Mouse (Mus musculus): ENCODE measurements around the gene Slc22a15. TPM values are rescaled to one million over a fixed set of nuclear protein-coding genes. Genes with fewer than 3 reads are reported as not detected.

Gene Slc22a15
- total and polyA plus RNA-seq, 2 experiments from 2014 or later = 5.3 to 9.8 TPM

DNA sequence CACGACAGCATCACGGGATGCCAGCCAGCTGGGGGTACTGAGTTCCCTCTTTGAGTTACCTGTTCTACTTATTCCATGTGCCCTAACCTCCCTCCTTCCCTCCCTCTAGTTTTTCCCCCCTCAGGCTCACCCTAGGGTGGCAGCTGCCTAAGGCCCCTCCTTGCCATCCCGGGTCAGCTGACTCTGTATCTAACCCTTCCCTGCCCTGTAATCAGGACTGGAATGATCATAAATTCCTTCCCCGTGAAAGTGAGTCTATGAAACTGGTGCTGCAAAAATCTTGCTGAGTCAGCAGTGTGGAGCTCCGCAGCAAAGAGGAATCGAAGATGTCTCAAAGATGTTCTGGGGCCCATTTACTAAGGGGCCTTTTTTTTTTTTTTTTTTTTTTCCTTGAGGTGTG, 72.9 kb downstream of the Slc22a15 start:
- Histone ChIP-seq H3K4me3 (ENCODE audit: low read depth, low read length) (no peak overlapping the region), H3K9me3 (ENCODE audit: low read length) (no peaks in the 10 kb centered on the region), H3K4me2 (ENCODE audit: low read depth) (no peak overlapping the region), H3K27ac (ENCODE audit: low read depth, low read length) (no peak overlapping the region), H3K4me1 (ENCODE audit: insufficient read depth) (no peaks in the 10 kb centered on the region), H3K27me3 (ENCODE audit: insufficient read depth, low read length) (no peaks in the 10 kb centered on the region), H3K9ac (no peak overlapping the region), H3K36me3 (ENCODE audit: insufficient read depth) (no peaks in the 10 kb centered on the region)
- 84% methylated on average over 6 of the region's 6 CpGs for WGBS
- no peak for TF ChIP-seq CTCF (IDR thresholded peaks at IDR 0.05; ENCODE audit: low read depth)
- ATAC-seq (no peak), DNase-seq (no peak)

DNA sequence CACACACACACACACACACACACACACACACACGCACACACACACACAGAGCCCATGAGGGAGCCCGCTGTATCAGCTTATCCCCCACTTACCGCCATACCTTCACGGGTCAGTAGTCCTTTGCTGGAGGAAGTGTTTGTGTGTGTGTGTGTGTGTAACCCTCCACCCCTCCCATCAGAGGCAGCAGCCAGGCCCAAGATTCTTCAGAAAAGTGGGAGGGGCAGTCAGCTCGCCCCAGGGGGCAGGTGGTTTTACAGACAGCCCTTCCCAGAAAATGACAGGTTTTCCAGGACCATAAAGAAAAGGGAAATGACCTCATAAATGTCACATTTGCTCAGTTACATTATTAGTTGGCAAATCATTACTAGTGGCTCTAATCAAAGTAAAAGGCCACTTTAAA, 75.4 kb downstream of the Slc22a15 start, which contains the start of gene Mab21l3:
TSS of gene Mab21l3 (minus strand) at position 144 of the 400 bp plus-strand sequence.
- DNase-seq (no peak), ATAC-seq (no peak)
- H3K27me3 ChIP-seq (ENCODE audit: insufficient read depth, low read length) = no peaks in the 10 kb centered on the region
- no peak within 1 kb of the TSS for H3K9ac ChIP-seq
- no peak within 1 kb of the TSS for H3K27ac ChIP-seq (ENCODE audit: low read depth, low read length)
- H3K36me3 ChIP-seq (ENCODE audit: insufficient read depth) = no peaks in the 10 kb centered on the region
- no peak within 1 kb of the TSS for H3K4me3 ChIP-seq (ENCODE audit: low read depth, low read length)
- no peak within 1 kb of the TSS for H3K4me2 ChIP-seq (ENCODE audit: low read depth)
- WGBS = 75% methylated on average over 5 of the region's 5 CpGs
- no peaks in the 10 kb centered on the region for H3K9me3 ChIP-seq (ENCODE audit: low read length)
- no peaks in the 10 kb centered on the region for H3K4me1 ChIP-seq (ENCODE audit: insufficient read depth)
- no peak for TF ChIP-seq CTCF (IDR thresholded peaks at IDR 0.05; ENCODE audit: low read depth)

DNA sequence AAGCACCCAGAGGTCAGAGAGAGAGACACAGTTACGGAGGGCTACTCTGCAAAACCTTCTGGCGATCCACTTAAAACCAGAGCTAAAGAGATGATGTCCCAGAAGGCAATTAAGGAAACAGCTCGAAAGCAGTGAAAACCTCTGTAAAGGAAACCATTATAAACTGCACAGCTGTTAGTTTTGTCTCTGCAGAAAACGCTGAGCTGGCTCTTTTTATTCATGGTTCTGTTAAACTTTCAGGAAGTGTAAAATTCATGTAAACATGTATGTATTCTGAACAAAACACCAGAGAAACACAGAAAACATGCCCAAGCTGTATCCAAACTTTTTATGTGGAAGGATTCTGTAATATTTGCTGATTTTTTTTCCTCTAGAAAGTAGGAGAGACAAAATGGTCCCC, 78.2 kb downstream of the Slc22a15 start:
- no peak for ATAC-seq

DNA sequence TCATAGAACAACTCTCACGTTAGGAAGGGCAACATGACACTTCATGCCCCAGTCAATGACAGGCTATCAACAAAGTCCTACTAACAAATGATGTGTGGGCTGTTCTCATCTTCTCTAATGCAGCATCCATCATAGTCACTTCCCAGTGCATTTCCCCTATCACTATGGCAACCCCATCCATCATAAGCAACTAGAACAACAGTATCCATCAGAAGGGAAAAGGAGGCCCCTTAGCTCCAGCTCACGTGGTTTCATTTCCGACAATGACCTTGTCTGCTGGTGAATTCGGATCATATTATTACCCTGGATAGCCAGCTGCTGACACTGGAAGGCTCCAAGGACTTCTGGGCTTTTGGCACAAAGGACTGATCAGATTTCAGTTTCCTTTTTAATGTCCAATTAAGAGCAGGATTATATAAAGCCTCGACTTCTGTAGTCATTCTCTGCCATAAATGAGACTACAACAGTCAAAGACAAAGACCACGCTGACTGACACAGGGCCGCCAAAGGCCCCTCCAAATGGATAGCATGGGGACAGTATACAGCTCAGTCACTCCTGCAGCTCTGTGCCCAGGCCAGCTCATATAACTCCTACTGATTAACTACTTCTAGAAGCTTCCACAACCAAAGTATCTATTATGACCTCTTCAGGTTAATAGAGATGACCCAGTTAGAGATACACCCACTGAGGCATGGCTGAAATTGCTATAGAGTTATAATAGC, 81.7 kb downstream of the Slc22a15 start:
- Histone ChIP-seq H3K27ac (ENCODE audit: low read depth, low read length) (no peak overlapping the region), H3K27me3 (ENCODE audit: insufficient read depth, low read length) (no peaks in the 10 kb centered on the region), H3K4me2 (ENCODE audit: low read depth) (no peak overlapping the region), H3K9ac (no peak overlapping the region), H3K4me1 (ENCODE audit: insufficient read depth) (no peaks in the 10 kb centered on the region), H3K36me3 (ENCODE audit: insufficient read depth) (no peaks in the 10 kb centered on the region), H3K9me3 (ENCODE audit: low read length) (no peaks in the 10 kb centered on the region), H3K4me3 (ENCODE audit: low read depth, low read length) (no peak overlapping the region)
- no peak for TF ChIP-seq CTCF (IDR thresholded peaks at IDR 0.05; ENCODE audit: low read depth)
- no peak for DNase-seq
- peak; percentile 54; the same call in 1 of the 2 replicates for ATAC-seq
- 61% methylated on average over 7 of the region's 7 CpGs for WGBS

More for the DNA sequence above, 78.2 kb downstream of the Slc22a15 start:
- Histone ChIP-seq H3K4me3 (ENCODE audit: low read depth, low read length) (no peak overlapping the region), H3K9ac (no peak overlapping the region), H3K4me2 (ENCODE audit: low read depth) (no peak overlapping the region), H3K27me3 (ENCODE audit: insufficient read depth, low read length) (no peaks in the 10 kb centered on the region), H3K9me3 (ENCODE audit: low read length) (no peaks in the 10 kb centered on the region), H3K27ac (ENCODE audit: low read depth, low read length) (no peak overlapping the region), H3K4me1 (ENCODE audit: insufficient read depth) (no peaks in the 10 kb centered on the region), H3K36me3 (ENCODE audit: insufficient read depth) (no peaks in the 10 kb centered on the region)
- no peak for TF ChIP-seq CTCF (IDR thresholded peaks at IDR 0.05; ENCODE audit: low read depth)
- DNase-seq = no peak
- 58% methylated on average over 4 of the region's 4 CpGs for WGBS

DNA sequence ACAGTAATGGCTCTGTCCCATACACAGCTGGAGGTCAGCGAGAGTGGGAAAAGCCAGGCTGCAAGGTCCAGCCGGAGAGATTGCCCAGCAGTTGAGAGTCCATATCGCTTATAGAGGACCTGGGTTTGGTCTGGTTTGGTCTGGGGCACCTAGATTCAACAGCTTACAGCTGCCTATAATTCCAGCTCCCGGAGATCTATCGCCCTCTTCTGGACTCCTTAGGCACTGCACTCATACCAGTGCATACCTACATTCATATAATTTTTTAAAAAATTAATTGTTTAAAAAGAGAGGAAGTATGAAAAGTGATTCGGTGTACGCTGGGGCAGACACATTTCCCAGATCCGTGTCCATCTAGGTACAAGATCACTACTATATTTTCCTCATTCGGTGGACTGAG, 84.9 kb downstream of the Slc22a15 start:
- ATAC-seq = no peak
- Histone ChIP-seq H3K27me3 (ENCODE audit: insufficient read depth, low read length) (no peaks in the 10 kb centered on the region), H3K4me2 (ENCODE audit: low read depth) (no peak overlapping the region), H3K4me3 (ENCODE audit: low read depth, low read length) (no peak overlapping the region), H3K36me3 (ENCODE audit: insufficient read depth) (no peaks in the 10 kb centered on the region), H3K27ac (ENCODE audit: low read depth, low read length) (no peak overlapping the region), H3K9ac (no peak overlapping the region), H3K4me1 (ENCODE audit: insufficient read depth) (0 out of 2 replicates have a peak, but pooled peaks cover 6% of the 10 kb centered on the region), H3K9me3 (ENCODE audit: low read length) (no peaks in the 10 kb centered on the region)
- DNase-seq = no peak
- WGBS = 91% methylated on average over 9 of the region's 9 CpGs
- TF ChIP-seq CTCF (IDR thresholded peaks at IDR 0.05; ENCODE audit: low read depth) = no peak

DNA sequence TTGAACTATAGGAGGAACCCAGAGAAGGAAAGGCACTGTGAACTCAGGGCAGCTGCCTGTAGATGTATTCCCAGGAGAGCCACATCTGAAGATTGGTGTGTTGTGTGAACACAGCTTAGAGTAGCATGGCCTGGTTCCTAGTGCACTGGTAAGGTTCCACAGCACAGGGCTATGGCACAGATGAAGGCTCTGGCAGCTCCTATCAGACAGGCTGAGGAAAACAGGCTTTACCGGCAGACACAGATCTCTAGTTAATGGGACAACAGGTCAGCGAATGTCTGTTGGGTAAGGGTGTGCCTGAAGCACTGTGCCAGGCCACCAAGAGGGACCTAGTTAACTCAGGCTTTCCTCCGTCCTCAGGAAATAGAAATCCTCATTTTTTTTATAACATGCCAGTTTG, 87.3 kb downstream of the Slc22a15 start:
- Histone ChIP-seq H3K36me3 (ENCODE audit: insufficient read depth) (no peaks in the 10 kb centered on the region), H3K4me1 (ENCODE audit: insufficient read depth) (0 out of 2 replicates have a peak, but pooled peaks cover 6% of the 10 kb centered on the region), H3K4me2 (ENCODE audit: low read depth) (no peak overlapping the region), H3K27me3 (ENCODE audit: insufficient read depth, low read length) (no peaks in the 10 kb centered on the region), H3K9ac (no peak overlapping the region), H3K9me3 (ENCODE audit: low read length) (no peaks in the 10 kb centered on the region), H3K4me3 (ENCODE audit: low read depth, low read length) (no peak overlapping the region), H3K27ac (ENCODE audit: low read depth, low read length) (no peak overlapping the region)
- 84% methylated on average over 3 of the region's 3 CpGs for WGBS
- DNase-seq (no peak), ATAC-seq (no peak)
- TF ChIP-seq CTCF (IDR thresholded peaks at IDR 0.05; ENCODE audit: low read depth) = no peak

DNA sequence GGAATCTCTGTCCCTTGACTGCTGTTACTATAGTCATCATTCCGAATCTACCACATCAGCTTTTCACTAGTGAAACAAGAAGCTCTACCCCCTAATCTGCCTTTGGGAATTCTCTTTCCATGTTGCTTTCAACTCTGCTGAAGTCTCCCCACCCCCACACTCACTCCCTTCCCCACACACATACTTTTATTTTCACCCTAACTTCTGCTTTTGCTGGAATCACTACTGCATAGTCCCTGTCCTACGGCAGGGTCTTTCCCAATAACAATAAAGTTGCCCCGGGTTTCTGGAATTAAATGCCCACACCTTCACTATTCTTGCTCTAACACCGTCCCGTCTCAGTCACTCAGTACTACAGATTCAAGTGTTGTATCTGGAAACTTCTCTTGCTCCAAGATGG, 87.7 kb downstream of the Slc22a15 start:
- H3K27ac ChIP-seq (ENCODE audit: low read depth, low read length) = no peak overlapping the region
- DNase-seq (no peak), ATAC-seq (no peak)
- no peaks in the 10 kb centered on the region for H3K9me3 ChIP-seq (ENCODE audit: low read length)
- no peak overlapping the region for H3K9ac ChIP-seq
- H3K36me3 ChIP-seq (ENCODE audit: insufficient read depth) = no peaks in the 10 kb centered on the region
- WGBS = 71% methylated on average over 5 of the region's 5 CpGs
- H3K4me1 ChIP-seq (ENCODE audit: insufficient read depth) = 0 out of 2 replicates have a peak, but pooled peaks cover 6% of the 10 kb centered on the region
- H3K4me3 ChIP-seq (ENCODE audit: low read depth, low read length) = no peak overlapping the region
- H3K4me2 ChIP-seq (ENCODE audit: low read depth) = no peak overlapping the region
- no peak for TF ChIP-seq CTCF (IDR thresholded peaks at IDR 0.05; ENCODE audit: low read depth)
- no peaks in the 10 kb centered on the region for H3K27me3 ChIP-seq (ENCODE audit: insufficient read depth, low read length)

All from forebrain, postnatal 0 days (tissue).